Mouse (Mus musculus) stomach, postnatal 0 days (tissue): ENCODE results near the gene Ercc2.

Source experiments
- CTCF ChIP-seq: IDR thresholded peaks from 2 replicates; pipeline ENCODE4 v1.5.1; 2016; ENCODE audit warnings: antibody characterized with exemption, low read depth, mild to moderate bottlenecking, moderate library complexity
- EP300 ChIP-seq: optimal IDR thresholded peaks from 2 replicates; pipeline ENCODE3; 2016; ENCODE audit warnings: antibody characterized with exemption

DNA sequence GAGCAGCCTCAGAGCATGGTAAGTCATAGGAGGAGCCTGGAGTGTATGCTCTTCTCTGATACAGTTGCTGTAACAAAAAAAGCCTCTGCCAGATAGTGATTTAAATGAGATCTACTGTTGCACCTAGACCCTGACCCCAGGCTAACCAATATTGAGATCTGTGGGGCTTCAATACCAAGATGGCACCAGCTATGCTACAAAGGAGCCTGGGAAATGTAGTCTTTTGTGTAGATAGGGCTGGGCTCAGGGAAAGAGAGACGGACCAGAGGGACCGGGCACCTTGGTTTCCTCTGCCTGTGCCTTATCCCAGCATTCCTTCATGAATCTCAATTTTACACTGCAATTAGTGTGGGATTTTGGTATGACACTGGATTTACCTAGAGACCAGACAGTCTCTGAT lies 8.4 kb upstream of the Ercc2 start:
- TF ChIP-seq CTCF (no peak), EP300 (no peak)
